Mouse (Mus musculus) cerebellum, adult 11-12 months (tissue): ENCODE results near the gene Lman2.

ENCODE experiments used
- DNase-seq: peaks from one replicate; pipeline ENCODE4 v3.0.0; 2022

Gene Lman2

GRCm38 (mm10) chr13:55362453-55363060, at the start of gene Lman2:
TSS of gene Lman2 (minus strand) at chr13:55362783.
- DNase-seq: peak; percentile 97

GRCm38 (mm10) chr13:55411826-55412225, 49.2 kb upstream of the Lman2 start:
- no peak for DNase-seq

GRCm38 (mm10) chr13:55408546-55409120, 46.0 kb upstream of the Lman2 start:
- DNase-seq: no peak

- no peak for DNase-seq
Measured at GRCm38 (mm10) chr13:55407341-55407740, 44.8 kb upstream of the Lman2 start.

- DNase-seq: no peak
Measured at GRCm38 (mm10) chr13:55405783-55406390, 43.3 kb upstream of the Lman2 start.

GRCm38 (mm10) chr13:55404853-55405782, 42.5 kb upstream of the Lman2 start:
- DNase-seq: peak; percentile 40

GRCm38 (mm10) chr13:55403935-55404852, 41.6 kb upstream of the Lman2 start:
- DNase-seq: no peak

GRCm38 (mm10) chr13:55403266-55403665, 40.7 kb upstream of the Lman2 start:
- DNase-seq: no peak

GRCm38 (mm10) chr13:55400039-55400346, 37.4 kb upstream of the Lman2 start:
- DNase-seq: no peak

- DNase-seq: no peak
Measured at GRCm38 (mm10) chr13:55399300-55400038, 36.9 kb upstream of the Lman2 start.

GRCm38 (mm10) chr13:55398088-55398487, 35.5 kb upstream of the Lman2 start, which contains the start of gene Slc34a1:
TSS of gene Slc34a1 (plus strand) at chr13:55398187.
- no peak for DNase-seq

- DNase-seq: no peak
Measured at GRCm38 (mm10) chr13:55392933-55393332, 30.4 kb upstream of the Lman2 start.

GRCm38 (mm10) chr13:55391626-55392029, 29.0 kb upstream of the Lman2 start:
- no peak for DNase-seq

- no peak for DNase-seq
Measured at GRCm38 (mm10) chr13:55390644-55391043, 28.1 kb upstream of the Lman2 start.

GRCm38 (mm10) chr13:55381790-55382189, 19.2 kb upstream of the Lman2 start:
- no peak for DNase-seq

GRCm38 (mm10) chr13:55378907-55379580, 16.5 kb upstream of the Lman2 start:
- no peak for DNase-seq

- no peak for DNase-seq
Measured at GRCm38 (mm10) chr13:55375877-55376276, 13.3 kb upstream of the Lman2 start.

- DNase-seq: no peak
Measured at GRCm38 (mm10) chr13:55374206-55374924, 11.8 kb upstream of the Lman2 start.

GRCm38 (mm10) chr13:55371740-55372139, 9.2 kb upstream of the Lman2 start:
- DNase-seq: no peak

GRCm38 (mm10) chr13:55371007-55371681, 8.6 kb upstream of the Lman2 start:
- DNase-seq: peak; percentile 36
